In the genomic region with DNA sequence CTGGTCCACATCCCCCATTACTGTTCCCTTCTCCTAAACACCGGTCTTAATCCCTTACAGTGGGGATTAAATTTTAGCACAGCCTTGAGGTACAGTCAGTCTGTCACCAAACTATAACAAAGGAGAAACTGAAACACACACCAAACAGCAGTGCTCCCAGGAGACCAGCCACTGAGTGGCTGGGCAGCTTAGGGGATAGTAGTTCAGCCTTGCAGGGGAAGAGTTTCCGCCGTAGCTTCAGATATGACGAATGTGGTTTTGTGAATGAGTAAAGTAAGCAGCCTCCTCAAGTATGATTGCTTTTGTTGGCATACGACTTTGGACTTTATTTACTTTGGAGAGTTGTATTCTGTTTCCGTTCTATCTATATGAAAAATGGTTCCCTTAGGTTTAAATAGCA, we compare ENCODE assay signal across 20 mouse cellular contexts.
DNase-seq lines count a peak whose midpoint lies in the region; ATAC-seq and TF ChIP-seq lines count a peak whose summit lies in the region.
"Had no signal": no experiment of that assay in that cellular context is flagged by ENCODE, and none has a peak within 500 bp of the region (broad histone marks: within the 10 kb centered on the region; RNA-seq: fewer than 3 reads in every experiment).

No protein-coding gene starts in this region.

- H3K4me2 ChIP-seq in embryonic facial prominence, embryonic 14.5 days (ENCODE audit: low read depth, low read length) = no peak overlapping the region
- peak overlapping the region; percentile 22 for H3K4me2 ChIP-seq in myocyte (ENCODE audit: low read depth)
- H3K4me2 ChIP-seq in stomach, postnatal 0 days (replicated peaks; ENCODE audit: low read depth) = no peak overlapping the region
- H3K4me2 ChIP-seq: embryonic facial prominence, embryonic 15.5 days; hindbrain, embryonic 15.5 days; liver, embryonic 15.5 days; neural tube, embryonic 15.5 days; stomach, embryonic 15.5 days had no signal

- TF ChIP-seq EP300 in stomach, postnatal 0 days (optimal IDR thresholded peaks at IDR 0.05) = no peak

- no peaks in the 10 kb centered on the region for H3K9me3 ChIP-seq in embryonic facial prominence, embryonic 14.5 days (ENCODE audit: control insufficient read depth, low read length)
- no peaks in the 10 kb centered on the region for H3K9me3 ChIP-seq in embryonic facial prominence, embryonic 10.5 days
- no peaks in the 10 kb centered on the region for H3K9me3 ChIP-seq in stomach, postnatal 0 days (ENCODE audit: control insufficient read depth, low read length)
- H3K9me3 ChIP-seq: embryonic facial prominence, embryonic 15.5 days; forebrain, embryonic 10.5 days; hindbrain, embryonic 15.5 days; liver, embryonic 15.5 days; neural tube, embryonic 15.5 days; stomach, embryonic 15.5 days had no signal

- peak; percentile 41; the same call in 1 of the 2 replicates for ATAC-seq in embryonic facial prominence, embryonic 14.5 days (ENCODE audit: low read depth)
- no peak for ATAC-seq in stomach, postnatal 0 days (ENCODE audit: low FRiP score, low TSS enrichment)

- H3K4me1 ChIP-seq in embryonic facial prominence, embryonic 14.5 days (ENCODE audit: control insufficient read depth, insufficient read depth, low read length) = no peaks in the 10 kb centered on the region
- 0 out of 2 replicates have a peak, but pooled peaks cover 4% of the 10 kb centered on the region for H3K4me1 ChIP-seq in embryonic facial prominence, embryonic 10.5 days
- H3K4me1 ChIP-seq in stomach, postnatal 0 days (replicated peaks; ENCODE audit: control insufficient read depth, insufficient read depth) = no peaks in the 10 kb centered on the region
- H3K4me1 ChIP-seq: embryonic facial prominence, embryonic 15.5 days; forebrain, embryonic 10.5 days; liver, embryonic 15.5 days; stomach, embryonic 15.5 days had no signal

- peak; percentile 24 for DNase-seq in embryonic facial prominence, embryonic 14.5 days (ENCODE audit: low spot score)
- DNase-seq in embryonic facial prominence, embryonic 10.5 days (ENCODE audit: low spot score) = no peak
- DNase-seq in kidney, postnatal 10 days = peak; percentile 15
- no peak for DNase-seq in kidney, adult 18-20 months
- DNase-seq in B cell, adult 2 months = peak; percentile 61 to 64
- no peak for DNase-seq in stomach, postnatal 0 days (ENCODE audit: low spot score)
- DNase-seq in gastrocnemius, adult 8-10 months (ENCODE audit: low spot score in 2 of 2) = no peak
- DNase-seq: cerebellum, adult 9-11 months; gastrocnemius, postnatal 10 days; heart, postnatal 14 days; kidney, adult 8-10 months; lung, postnatal 10 days; thymus, postnatal 14 days had no signal

- no peak for TF ChIP-seq CTCF in stomach, postnatal 0 days (IDR thresholded peaks at IDR 0.05; ENCODE audit: low read depth)

- no peak overlapping the region for H3K9ac ChIP-seq in embryonic facial prominence, embryonic 14.5 days (ENCODE audit: low read depth, low read length)
- no peak overlapping the region for H3K9ac ChIP-seq in stomach, postnatal 0 days (ENCODE audit: low read length)
- H3K9ac ChIP-seq: embryonic facial prominence, embryonic 15.5 days; hindbrain, embryonic 15.5 days; liver, embryonic 15.5 days; neural tube, embryonic 15.5 days; stomach, embryonic 15.5 days had no signal

- no peak overlapping the region for H3K27ac ChIP-seq in embryonic facial prominence, embryonic 14.5 days (replicated peaks; ENCODE audit: low read depth, low read length)
- no peak overlapping the region for H3K27ac ChIP-seq in embryonic facial prominence, embryonic 10.5 days (replicated peaks)
- no peak overlapping the region for H3K27ac ChIP-seq in stomach, postnatal 0 days (replicated peaks)
- H3K27ac ChIP-seq: embryonic facial prominence, embryonic 15.5 days; forebrain, embryonic 10.5 days; liver, embryonic 15.5 days had no signal

- no peak overlapping the region for H3ac ChIP-seq in myocyte (ENCODE audit: control insufficient read depth, insufficient read length)

- 68% methylated on average over 6 of the region's 6 CpGs for WGBS in embryonic facial prominence, embryonic 14.5 days
- WGBS in embryonic facial prominence, embryonic 10.5 days = 89% methylated on average over 6 of the region's 6 CpGs
- 42% methylated on average over 6 of the region's 6 CpGs for WGBS in stomach, postnatal 0 days

- TF ChIP-seq POLR2A in myocyte (IDR thresholded peaks at IDR 0.05; ENCODE audit: insufficient read length, low read depth) = no peak

- H3K36me3 ChIP-seq in embryonic facial prominence, embryonic 14.5 days (ENCODE audit: control insufficient read depth, insufficient read depth, low read length) = no peaks in the 10 kb centered on the region
- no peaks in the 10 kb centered on the region for H3K36me3 ChIP-seq in embryonic facial prominence, embryonic 10.5 days (replicated peaks)
- no peaks in the 10 kb centered on the region for H3K36me3 ChIP-seq in myocyte (ENCODE audit: control insufficient read depth, insufficient read depth)
- no peaks in the 10 kb centered on the region for H3K36me3 ChIP-seq in stomach, postnatal 0 days (ENCODE audit: control insufficient read depth, insufficient read depth, low read length)
- H3K36me3 ChIP-seq: embryonic facial prominence, embryonic 15.5 days; forebrain, embryonic 10.5 days; hindbrain, embryonic 15.5 days; liver, embryonic 15.5 days; neural tube, embryonic 15.5 days; stomach, embryonic 15.5 days had no signal

- no peak overlapping the region for H3K4me3 ChIP-seq in embryonic facial prominence, embryonic 14.5 days (ENCODE audit: low read depth, low read length)
- no peak overlapping the region for H3K4me3 ChIP-seq in embryonic facial prominence, embryonic 10.5 days
- H3K4me3 ChIP-seq in myocyte = no peak overlapping the region
- no peak overlapping the region for H3K4me3 ChIP-seq in stomach, postnatal 0 days (ENCODE audit: low read depth, low read length)
- H3K4me3 ChIP-seq: embryonic facial prominence, embryonic 15.5 days; forebrain, embryonic 10.5 days; hindbrain, embryonic 15.5 days; liver, embryonic 15.5 days; neural tube, embryonic 15.5 days; stomach, embryonic 15.5 days had no signal

- no peaks in the 10 kb centered on the region for H3K27me3 ChIP-seq in embryonic facial prominence, embryonic 14.5 days (replicated peaks; ENCODE audit: control insufficient read depth, insufficient read depth, low read length)
- H3K27me3 ChIP-seq in embryonic facial prominence, embryonic 10.5 days (replicated peaks; ENCODE audit: low read depth, poor library complexity, severe bottlenecking) = no peaks in the 10 kb centered on the region
- no peaks in the 10 kb centered on the region for H3K27me3 ChIP-seq in myocyte (ENCODE audit: control insufficient read depth, insufficient read depth, insufficient read length)
- H3K27me3 ChIP-seq in stomach, postnatal 0 days (ENCODE audit: control insufficient read depth, insufficient read depth, low read length) = no peaks in the 10 kb centered on the region
- H3K27me3 ChIP-seq: embryonic facial prominence, embryonic 15.5 days; hindbrain, embryonic 15.5 days; liver, embryonic 15.5 days; neural tube, embryonic 15.5 days; stomach, embryonic 15.5 days had no signal

- no peaks in the 10 kb centered on the region for H3K79me2 ChIP-seq in myocyte (ENCODE audit: control insufficient read depth, insufficient read depth)

TF ChIP-seq in myocyte, 11 proteins besides CTCF, POLR2A, EP300 and RAD21:
- TF ChIP-seq REST (IDR thresholded peaks at IDR 0.05; ENCODE audit: insufficient read depth, insufficient read length) (no peak), USF1 (IDR thresholded peaks at IDR 0.05; ENCODE audit: low read depth) (no peak), SRF (IDR thresholded peaks at IDR 0.05; ENCODE audit: control insufficient read depth, insufficient read length, low read depth) (no peak), E2F4 (IDR thresholded peaks at IDR 0.05; ENCODE audit: insufficient read depth) (no peak), CEBPB (IDR thresholded peaks at IDR 0.05; ENCODE audit: insufficient read depth, poor library complexity, severe bottlenecking) (no peak), MYOG (IDR thresholded peaks at IDR 0.05; ENCODE audit: control insufficient read depth in 1 of 3, insufficient read depth in 1 of 3, insufficient read length in 2 of 3, low read depth in 2 of 3) (no peak), MYOD1 (IDR thresholded peaks at IDR 0.05; ENCODE audit: control insufficient read depth in 1 of 3, insufficient read length in 2 of 3, low read depth in 2 of 3) (no peak), TCF12 (IDR thresholded peaks at IDR 0.05; ENCODE audit: insufficient read depth, poor library complexity, severe bottlenecking) (no peak), MAX (IDR thresholded peaks at IDR 0.05; ENCODE audit: low read depth) (no peak), POLR2AphosphoS2 (IDR thresholded peaks at IDR 0.05; ENCODE audit: insufficient read length, low read depth) (no peak), TCF3 (IDR thresholded peaks at IDR 0.05; ENCODE audit: insufficient read length, low read depth) (no peak)

Comparison
In these comparisons a context has a peak if more than half of its experiments do, and no peak if none do; other contexts are left out.
1. DNase-seq: peak in embryonic facial prominence, embryonic 14.5 days (single experiment), kidney, postnatal 10 days (single experiment) and B cell, adult 2 months (2 of 2); none in embryonic facial prominence, embryonic 10.5 days (single experiment), kidney, adult 18-20 months (single experiment), stomach, postnatal 0 days (single experiment) and gastrocnemius, adult 8-10 months (0 of 2).